8 mouse cellular contexts compared by ENCODE assay signal in genomic region chr4:62408601-62409282, GRCm38 (mm10). TPM values are rescaled to one million over a fixed set of nuclear protein-coding genes. Genes with fewer than 3 reads are reported as not detected.
DNase-seq lines count a peak whose midpoint lies in the region; ATAC-seq and TF ChIP-seq lines count a peak whose summit lies in the region.

TSS of gene Cdc26 (minus strand) at chr4:62408642.
TSS of gene Prpf4 (plus strand) at chr4:62408797.

- no peaks in the 10 kb centered on the region for H3K27me3 ChIP-seq in hindbrain, postnatal 0 days (ENCODE audit: insufficient read depth, low read length)

- no peak for TF ChIP-seq CTCF in gastrocnemius, adult 2 months (IDR thresholded peaks at IDR 0.05)
- no peak for TF ChIP-seq CTCF in hindbrain, postnatal 0 days (IDR thresholded peaks at IDR 0.05; ENCODE audit: low read depth)
- no peak for TF ChIP-seq CTCF in left cerebral cortex, adult 2 months (IDR thresholded peaks at IDR 0.05)

- no peaks in the 10 kb centered on the region for H3K9me3 ChIP-seq in hindbrain, postnatal 0 days (ENCODE audit: low read length)

- DNase-seq in ZHBTc4 (ENCODE audit: low read depth, low spot score): peak; percentile 100
- peak; percentile 98 for DNase-seq in gastrocnemius, adult 2 months
- peak; percentile 100 for DNase-seq in hindbrain, postnatal 0 days (ENCODE audit: low spot score)
- peak; percentile 95 to 97 for DNase-seq in left cerebral cortex, adult 2 months (ENCODE audit: extremely low spot score in 1 of 2, low spot score in 2 of 2)
- DNase-seq in right cerebral cortex, adult 2 months (ENCODE audit: low spot score in 2 of 2): peak; percentile 99 to 100
- DNase-seq in urinary bladder, postnatal 14 days (ENCODE audit: low spot score): peak; percentile 99

- H3K4me1 ChIP-seq in hindbrain, postnatal 0 days (ENCODE audit: insufficient read depth, low read length): 0 out of 2 replicates have a peak, but pooled peaks cover 18% of the 10 kb centered on the region

- peak within 1 kb of the TSS; percentile 91 for H3K4me3 ChIP-seq in gastrocnemius, adult 2 months
- H3K4me3 ChIP-seq in hindbrain, postnatal 0 days (ENCODE audit: low read length): peak within 1 kb of the TSS; percentile 64
- H3K4me3 ChIP-seq in left cerebral cortex, adult 2 months: peak within 1 kb of the TSS; percentile 95

- under 1% methylated on average over 39 of the region's 39 CpGs for WGBS in hindbrain, postnatal 0 days

- ATAC-seq in common myeloid progenitor, adult 5-6 weeks (replicated peaks; ENCODE audit: low read depth, poor library complexity, severe bottlenecking): peak; percentile 94
- peak; percentile 100 for ATAC-seq in hindbrain, postnatal 0 days
- peak; percentile 96 for ATAC-seq in megakaryocyte, adult 5-6 weeks (ENCODE audit: poor library complexity, severe bottlenecking)

- intact Hi-C loops in gastrocnemius, adult 2 months (cut with DNase I): loop anchor here (2.0 to 5.0 kb wide), 4 partner anchors 46 to 114 kb away; partner anchors contain the start of genes Fkbp15, Hdhd3 and Slc31a1
- intact Hi-C loops in left cerebral cortex, adult 2 months (cut with DNase I): loop anchor here (2.0 to 5.0 kb wide), 4 partner anchors 48 to 201 kb away; partner anchors contain the start of genes Alad, Fkbp15, Hdhd3 and Slc31a1

- H3K27ac ChIP-seq in gastrocnemius, adult 2 months: peak within 1 kb of the TSS; percentile 97
- H3K27ac ChIP-seq in hindbrain, postnatal 0 days: peak within 1 kb of the TSS; percentile 82
- peak within 1 kb of the TSS; percentile 79 for H3K27ac ChIP-seq in left cerebral cortex, adult 2 months

- H3K4me2 ChIP-seq in hindbrain, postnatal 0 days (ENCODE audit: low read depth, low read length): peak within 1 kb of the TSS; percentile 69

- H3K36me3 ChIP-seq in hindbrain, postnatal 0 days (ENCODE audit: insufficient read depth, low read length): peaks cover 17% of the 10 kb centered on the region; the same call in 1 of the 2 replicates

- peak within 1 kb of the TSS; percentile 64 for H3K9ac ChIP-seq in hindbrain, postnatal 0 days (replicated peaks; ENCODE audit: low read length)

RNA-seq across cellular contexts. Expression of gene Cdc26, which starts in this region (rescaled TPM):
- 126 and 145 TPM in 2 replicates for total RNA-seq in common myeloid progenitor, adult 5-6 weeks (2017)
- total RNA-seq in gastrocnemius, adult 2 months (2021): 10 to 100 TPM; 46.8 to 50.0 TPM
- 24.7 and 30.1 TPM in 2 replicates for total RNA-seq in hindbrain, postnatal 0 days (2014; rRNA removed)
- polyA plus RNA-seq in hindbrain, postnatal 0 days (2015; fragmentation: Nextera tagmentation; extraction: Ambion mirVana): 75.2 and 78.3 TPM in 2 replicates
- total RNA-seq in left cerebral cortex, adult 2 months (2021): 10 to 100 TPM; 42.3 to 43.4 TPM
- total RNA-seq in megakaryocyte, adult 5-6 weeks (2015): 98.2 and 100 TPM in 2 replicates
- total RNA-seq in megakaryocyte, adult 5-6 weeks (2017): 71.7 and 85.0 TPM in 2 replicates

RNA-seq across cellular contexts. Expression of gene Prpf4, which starts in this region (rescaled TPM):
- total RNA-seq in common myeloid progenitor, adult 5-6 weeks (2017): 19.8 and 23.4 TPM in 2 replicates
- total RNA-seq in gastrocnemius, adult 2 months (2021): 10 to 100 TPM; 15.8 to 17.5 TPM
- 14.3 and 19.6 TPM in 2 replicates for total RNA-seq in hindbrain, postnatal 0 days (2014; rRNA removed)
- 12.2 and 13.8 TPM in 2 replicates for polyA plus RNA-seq in hindbrain, postnatal 0 days (2015; fragmentation: Nextera tagmentation; extraction: Ambion mirVana)
- 10 to 100 TPM; 12.1 to 14.4 TPM for total RNA-seq in left cerebral cortex, adult 2 months (2021)
- total RNA-seq in megakaryocyte, adult 5-6 weeks (2015): 9.3 and 11.2 TPM in 2 replicates
- total RNA-seq in megakaryocyte, adult 5-6 weeks (2017): 9.2 and 11.2 TPM in 2 replicates

Comparison
In these comparisons a context has a peak if more than half of its experiments do, and no peak if none do; other contexts are left out.
1. Peak in every context shown above with its lines: DNase-seq, ATAC-seq, H3K4me3 ChIP-seq and H3K27ac ChIP-seq.